Mouse (Mus musculus): ENCODE measurements around the gene Ptk7.

The Ptk7 gene

GRCm38 (mm10) chr17:46644916-46645475 lies 15.7 kb upstream of the Ptk7 start:
- no peak for DNase-seq (ENCODE audit: low read depth, low spot score)

DNA sequence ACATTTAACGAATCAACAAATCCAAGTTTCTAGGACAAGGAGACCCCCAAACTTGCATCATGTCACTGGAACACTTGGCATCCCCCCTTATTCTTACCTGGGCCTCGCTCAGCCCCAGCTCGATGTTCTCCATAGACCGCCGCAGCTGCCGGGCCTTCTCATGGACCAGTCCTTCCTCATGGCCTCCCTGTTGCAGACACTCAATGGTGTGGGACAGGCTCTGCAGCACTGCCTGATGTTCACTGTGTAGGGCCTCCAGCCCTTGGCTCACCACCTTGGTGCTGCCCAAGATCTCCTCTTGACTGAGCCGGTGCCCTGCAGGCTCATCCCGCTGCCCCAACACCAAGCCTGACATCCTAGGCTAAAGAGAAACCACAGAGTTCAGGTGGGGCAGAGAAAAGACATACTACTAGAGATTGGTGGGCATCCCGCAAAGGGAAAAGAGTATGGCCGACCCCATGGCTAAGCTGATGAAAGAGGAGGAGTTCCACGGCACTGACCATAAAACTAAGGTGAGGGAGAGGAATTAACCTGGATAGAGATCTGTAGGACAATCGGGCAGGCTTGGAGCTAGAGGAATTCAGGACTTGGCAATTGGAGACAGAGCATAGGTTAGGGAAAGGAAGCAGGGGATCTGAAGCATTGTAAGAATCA lies 15.0 kb upstream of the Ptk7 start:
- DNase-seq (ENCODE audit: low read depth, low spot score) = no peak

GRCm38 (mm10) chr17:46642060-46642459 lies 12.8 kb upstream of the Ptk7 start:
- DNase-seq (ENCODE audit: low read depth, low spot score) = no peak

DNA sequence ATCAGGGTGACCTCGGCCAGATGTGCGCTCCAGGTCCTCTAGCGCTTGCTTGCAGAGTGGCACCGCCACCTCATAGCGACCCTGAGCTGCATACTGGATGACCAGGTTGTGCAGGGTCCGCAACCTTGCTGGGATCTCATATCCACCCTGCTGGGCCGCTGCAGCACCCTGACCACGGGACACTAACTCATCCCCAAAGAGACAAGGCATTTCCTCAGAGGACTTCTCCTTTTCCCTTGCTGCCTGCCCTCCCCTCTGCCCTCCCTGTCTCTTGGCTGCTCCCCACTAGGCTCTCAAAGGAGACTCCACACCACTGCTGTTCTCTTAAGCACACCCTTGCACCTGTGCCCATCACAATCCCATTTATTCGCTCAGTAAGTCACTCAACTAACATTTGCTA lies 10.6 kb upstream of the Ptk7 start:
- no peak for DNase-seq (ENCODE audit: low read depth, low spot score)

GRCm38 (mm10) chr17:46636831-46637523 lies 7.7 kb upstream of the Ptk7 start:
- DNase-seq (ENCODE audit: low read depth, low spot score) = no peak

GRCm38 (mm10) chr17:46629685-46630441 lies 559 bp upstream of the Ptk7 start:
- DNase-seq (ENCODE audit: low read depth, low spot score) = no peak

DNA sequence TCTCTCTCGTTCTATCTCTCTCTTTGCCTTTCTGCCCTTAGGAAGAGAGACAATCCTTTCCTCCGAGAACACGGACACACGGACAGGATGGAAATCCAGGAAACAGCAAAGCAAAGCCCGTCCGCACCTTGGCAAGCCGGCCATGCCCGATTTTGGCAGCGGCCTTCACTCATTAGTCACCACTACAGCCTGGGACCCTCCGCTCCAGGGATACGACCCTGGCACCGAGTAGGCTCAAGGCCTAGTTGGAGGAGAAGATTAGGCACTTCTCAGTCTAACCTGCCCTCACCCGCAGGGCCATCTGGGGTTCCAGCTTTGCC lies 873 bp downstream of the Ptk7 start:
- no peak for DNase-seq (ENCODE audit: low read depth, low spot score)

DNA sequence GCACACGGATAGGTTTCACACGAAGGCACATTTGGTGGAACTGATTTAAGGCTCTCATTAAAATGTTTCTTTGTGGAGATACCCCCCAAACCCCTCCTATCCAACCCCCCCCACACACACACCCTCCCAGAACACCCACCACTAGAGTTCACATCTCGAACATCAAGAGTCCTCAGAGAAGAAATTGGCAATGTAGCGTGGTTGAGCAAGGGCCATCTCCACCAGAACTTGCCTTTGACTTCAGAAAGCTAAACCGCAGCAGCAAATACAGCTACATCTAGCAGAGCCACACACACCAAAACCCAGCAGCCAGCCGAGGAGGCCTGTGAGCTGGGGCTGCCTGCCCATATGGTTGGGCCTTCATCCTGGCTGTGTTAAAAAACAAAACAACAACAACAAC lies 1.9 kb downstream of the Ptk7 start:
- DNase-seq (ENCODE audit: low read depth, low spot score) = no peak

- no peak for DNase-seq (ENCODE audit: low read depth, low spot score)
Observed at GRCm38 (mm10) chr17:46624598-46624997, 4.7 kb downstream of the Ptk7 start.

DNA sequence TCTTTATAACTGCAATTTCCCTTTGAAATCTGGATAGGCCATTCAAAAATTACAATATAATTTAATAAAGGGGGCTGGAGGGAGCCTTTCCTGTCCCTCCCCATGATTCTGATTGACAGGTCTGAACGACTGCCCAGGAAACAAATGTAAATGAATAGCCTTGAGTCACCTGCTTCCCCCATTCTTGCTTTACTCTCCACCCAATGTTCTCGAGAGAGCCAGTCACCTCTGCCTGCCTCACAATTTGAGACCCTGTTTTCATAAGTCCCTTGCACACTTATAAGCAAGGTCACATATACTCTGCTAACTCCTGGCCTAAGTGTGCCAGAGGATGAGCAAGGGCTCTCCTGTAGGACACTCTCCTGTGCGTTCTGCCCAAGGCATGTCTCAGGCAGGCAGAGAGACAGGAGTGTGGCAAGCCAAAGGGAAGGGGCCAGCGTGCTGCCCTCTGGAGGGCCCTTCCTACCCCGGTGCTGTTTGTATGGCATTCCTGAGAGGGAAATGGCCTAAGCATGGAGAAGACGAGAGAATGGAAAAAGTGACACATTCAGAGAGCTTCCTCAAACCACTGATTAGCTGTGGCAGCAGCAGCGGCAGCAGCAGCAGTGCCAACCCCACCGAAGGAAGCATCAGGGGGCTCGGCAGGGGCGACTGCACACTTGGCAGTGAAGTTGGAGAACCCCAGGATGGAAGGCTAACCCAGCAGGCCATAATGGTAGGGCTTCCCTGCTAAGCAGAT lies 5.3 kb downstream of the Ptk7 start:
- no peak for DNase-seq (ENCODE audit: low read depth, low spot score)

- DNase-seq (ENCODE audit: low read depth, low spot score) = no peak
Observed at GRCm38 (mm10) chr17:46622269-46622668, 7.0 kb downstream of the Ptk7 start.

- no peak for DNase-seq (ENCODE audit: low read depth, low spot score)
Observed at GRCm38 (mm10) chr17:46621324-46621723, 8.0 kb downstream of the Ptk7 start.

DNA sequence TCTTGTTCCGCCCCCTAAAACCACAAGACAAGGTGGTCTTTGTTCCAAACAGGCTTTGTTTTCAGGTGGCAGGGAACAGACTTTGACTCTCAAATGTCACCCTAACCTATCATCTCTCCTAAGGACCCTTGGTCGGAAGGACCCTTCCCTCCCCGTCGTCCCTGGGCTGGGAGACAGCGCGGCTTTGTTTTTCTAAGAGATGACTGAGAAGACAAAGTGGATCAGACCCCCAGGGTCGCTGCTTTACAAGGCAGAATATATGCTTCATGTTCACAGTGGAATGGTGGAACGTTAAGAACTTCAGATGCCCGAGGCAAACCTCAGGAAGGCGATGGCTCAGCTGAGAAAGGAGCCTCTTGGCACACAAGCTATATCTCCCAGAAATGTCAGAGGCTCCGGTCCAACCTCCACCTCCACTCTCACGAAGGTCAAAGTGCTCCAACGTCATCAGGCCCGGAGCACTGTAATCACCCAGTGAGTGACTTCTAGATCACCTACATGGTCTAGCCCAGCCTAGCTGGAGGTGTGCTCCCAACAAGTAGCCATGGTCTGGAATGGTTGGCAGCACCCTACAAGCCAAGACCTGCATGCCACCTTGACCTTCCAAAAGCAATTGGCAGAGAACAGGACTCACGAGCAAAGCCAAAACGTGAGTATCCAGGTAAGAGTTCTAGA lies 9.5 kb downstream of the Ptk7 start:
- no peak for DNase-seq (ENCODE audit: low read depth, low spot score)

DNA sequence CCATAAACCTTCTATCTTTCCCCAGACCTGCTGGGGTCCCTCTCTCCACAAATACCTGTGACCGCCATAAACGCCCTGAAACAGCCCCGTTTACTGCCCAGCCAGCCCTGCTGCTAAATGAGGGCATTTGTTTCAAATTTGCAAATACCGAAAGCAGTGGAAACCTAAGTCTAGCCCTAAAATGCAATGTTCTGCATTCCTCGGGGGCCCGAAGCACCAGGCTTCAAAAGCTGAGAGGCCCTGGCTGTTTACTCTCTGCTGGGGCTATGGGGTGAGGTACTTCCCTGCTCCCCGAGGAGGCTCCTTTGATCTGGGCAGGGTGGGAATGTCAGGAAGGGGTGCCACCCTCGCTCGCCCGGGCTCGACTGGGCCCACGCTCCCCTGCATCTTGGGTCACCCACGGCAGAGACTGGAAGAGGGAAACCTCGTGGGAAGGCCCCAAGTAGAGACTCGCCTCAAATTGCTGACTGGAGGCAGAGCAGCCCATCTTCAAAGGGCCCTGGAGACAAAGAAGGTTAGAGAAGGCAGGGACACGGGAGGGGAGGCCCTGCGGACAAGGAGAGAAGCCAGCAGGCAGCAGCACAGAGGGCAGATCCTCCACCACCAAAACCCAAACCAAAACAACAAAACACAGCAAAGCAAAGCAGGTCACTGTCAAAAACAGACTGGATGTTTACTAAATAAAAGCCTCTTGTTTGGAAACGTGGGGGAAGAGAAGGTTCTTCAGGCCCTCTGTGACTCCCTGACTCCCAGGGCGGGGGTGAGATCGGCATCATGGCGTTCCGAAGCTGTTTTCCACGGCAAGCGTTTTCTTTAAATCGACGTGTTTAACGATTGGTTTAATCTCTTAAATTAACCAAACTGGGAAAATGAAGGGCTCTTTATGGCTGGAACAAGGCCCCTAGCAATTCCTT lies 10.3 kb downstream of the Ptk7 start:
- no peak for DNase-seq (ENCODE audit: low read depth, low spot score)

DNA sequence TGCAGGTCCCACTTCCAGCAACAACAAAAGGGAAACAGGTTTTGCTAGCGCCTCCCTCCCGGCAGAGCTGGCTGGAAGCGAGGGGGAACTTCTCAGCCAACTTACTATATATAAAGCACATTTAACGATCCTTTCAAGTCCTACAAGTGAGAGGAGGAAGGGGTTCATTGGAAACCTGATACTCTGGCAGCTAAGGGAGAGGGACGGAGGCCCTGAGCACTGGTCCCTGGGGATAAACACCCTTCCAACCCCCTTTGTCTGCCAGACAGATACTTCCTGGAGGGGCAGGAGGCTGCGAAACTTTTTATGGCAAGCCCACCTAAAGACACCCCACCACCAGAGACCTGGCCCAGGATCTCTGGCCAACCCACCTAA lies 10.9 kb downstream of the Ptk7 start:
- no peak for DNase-seq (ENCODE audit: low read depth, low spot score)

DNA sequence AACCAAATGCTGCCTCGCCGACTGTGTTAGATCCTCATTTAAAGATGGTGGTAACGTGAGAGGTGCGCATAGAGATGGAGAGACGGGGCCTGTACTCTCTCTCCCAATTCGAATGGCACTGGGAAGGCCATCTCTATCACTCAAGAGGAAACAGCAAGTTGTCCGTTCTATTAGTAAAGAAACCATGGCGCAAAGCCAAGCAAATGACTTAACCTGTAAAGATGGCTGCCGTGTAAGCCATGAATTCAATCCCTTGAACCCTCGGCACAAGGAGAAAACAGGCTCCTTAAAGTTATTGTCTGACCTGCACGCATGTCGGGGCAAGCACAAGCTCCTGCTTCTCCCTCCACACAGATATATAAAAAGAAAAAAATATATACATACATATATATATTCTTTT lies 11.5 kb downstream of the Ptk7 start:
- no peak for DNase-seq (ENCODE audit: low read depth, low spot score)

DNA sequence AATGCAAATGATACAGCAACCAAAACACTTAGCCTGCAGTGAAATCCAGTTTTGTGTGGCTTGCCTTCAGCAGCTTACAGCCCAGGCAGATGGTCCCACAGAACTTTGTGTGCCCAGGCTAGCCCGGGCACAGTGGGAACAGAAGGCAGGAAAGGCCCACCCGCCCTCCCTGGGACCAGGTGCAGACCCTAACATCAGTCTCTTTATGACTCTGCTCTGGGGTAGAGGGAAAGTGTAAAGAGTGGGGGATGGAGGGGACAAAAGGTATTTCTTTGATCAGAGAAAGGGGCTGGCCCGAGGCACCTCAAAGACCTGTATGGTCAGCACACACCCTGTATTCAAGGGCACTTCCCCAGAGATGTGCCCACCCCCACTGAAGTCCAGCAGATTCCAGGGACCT lies 16.1 kb downstream of the Ptk7 start:
- DNase-seq (ENCODE audit: low read depth, low spot score) = no peak

DNA sequence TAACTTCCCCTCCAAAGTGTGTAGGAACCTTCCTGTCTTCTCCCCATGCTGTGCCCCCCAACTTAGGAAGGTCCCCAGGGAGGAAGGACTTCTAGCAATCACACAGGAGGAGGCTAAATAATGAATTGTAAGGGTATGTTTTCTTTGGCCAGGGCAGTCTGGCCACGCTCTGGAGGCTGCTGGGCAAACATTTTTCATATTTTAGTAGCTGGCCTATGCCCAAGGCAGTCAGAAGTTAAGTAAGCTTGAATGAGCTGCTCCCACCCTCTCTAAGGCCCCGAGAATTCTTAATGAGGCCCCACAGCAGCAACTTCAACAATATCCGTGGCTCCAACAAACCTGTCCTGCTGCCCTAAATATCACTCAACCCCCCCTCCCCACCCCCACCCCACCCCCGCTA lies 16.5 kb downstream of the Ptk7 start:
- DNase-seq (ENCODE audit: low read depth, low spot score) = no peak

- DNase-seq (ENCODE audit: low read depth, low spot score) = no peak
Observed at GRCm38 (mm10) chr17:46612189-46612588, 17.1 kb downstream of the Ptk7 start.

DNA sequence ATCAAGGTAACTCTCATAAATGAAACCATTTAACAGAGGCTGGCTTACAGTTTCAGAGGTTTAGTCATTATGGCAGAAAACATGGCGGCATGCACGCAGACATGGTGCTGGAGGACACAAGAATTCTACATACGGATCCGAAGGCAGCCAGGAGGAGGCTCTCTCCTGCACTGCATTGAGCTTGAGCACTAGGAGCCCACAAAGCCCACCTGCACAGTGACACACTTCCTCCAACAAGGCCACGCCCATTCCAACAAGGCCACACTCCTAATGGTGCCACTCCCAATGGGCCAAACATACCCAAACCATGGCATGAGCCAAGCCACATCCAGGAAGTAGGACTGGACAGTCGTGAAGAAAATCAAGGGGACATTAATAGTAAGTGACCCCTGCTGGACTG lies 18.0 kb downstream of the Ptk7 start:
- DNase-seq (ENCODE audit: low read depth, low spot score) = no peak

All from WW6 (cell line).